Mouse (Mus musculus) embryonic fibroblast, embryonic 13.5 days (primary cell): ENCODE measurements around the gene Colgalt1.

ENCODE experiments used
- CTCF ChIP-seq: IDR thresholded peaks from 2 replicates; pipeline ENCODE4 v1.5.1; 2011; ENCODE audit warnings: mild to moderate bottlenecking, control low read depth, low read length, moderate library complexity, borderline replicate concordance; ENCODE audit not compliant: insufficient read depth
- POLR2A ChIP-seq: IDR thresholded peaks from 2 replicates; pipeline ENCODE4 v1.6.1; 2011; ENCODE audit warnings: low read depth, mild to moderate bottlenecking, control low read depth, low read length, moderate library complexity

GRCm38 (mm10) chr8:71597451-71597850, 13.3 kb upstream of the Colgalt1 start, which contains the start of gene Fam129c:
- TF ChIP-seq CTCF (no peak), POLR2A (no peak)
